Mouse (Mus musculus) CH12.LX (cell line): ENCODE results near the gene Notch1. TPM values are rescaled to one million over a fixed set of nuclear protein-coding genes. Genes with fewer than 3 reads are reported as not detected.
A peak's percentile ranks its signal among the peaks of the same experiment; 100 is the strongest.

Experiments used
- DNase-seq: peaks from one replicate; pipeline ENCODE4 v3.0.0-alpha.2; 2013; ENCODE audit errors: extremely low read depth
- H3K27ac ChIP-seq: 2 replicates; pipeline ENCODE4 v1.5.1; 2012; ENCODE audit warnings: low read depth, mild to moderate bottlenecking, control low read depth, moderate library complexity; ENCODE audit not compliant: insufficient read depth
- H3K27me3 ChIP-seq: replicated peaks from 2 replicates; pipeline ENCODE3; 2012; ENCODE audit warnings: inconsistent platforms
- H3K36me3 ChIP-seq, 2 experiments: replicated peaks in 1 of 2; 2 replicates each; pipeline versions ENCODE3 to v1.6.1; 2012; ENCODE audit warnings: inconsistent platforms in 1 of 2, low read length in 1 of 2, mild to moderate bottlenecking in 1 of 2, mixed read lengths in 1 of 2, moderate library complexity in 1 of 2; ENCODE audit not compliant: control insufficient read depth in 1 of 2, insufficient read depth in 1 of 2
- H3K4me1 ChIP-seq, 2 experiments: 2 replicates each; pipeline ENCODE4 v1.6.1; 2012; ENCODE audit warnings: inconsistent platforms in 1 of 2, moderate library complexity in 1 of 2; ENCODE audit not compliant: insufficient read depth in 2 of 2, control insufficient read depth in 1 of 2
- H3K4me2 ChIP-seq: 2 replicates; pipeline ENCODE4 v1.6.1; 2012; ENCODE audit warnings: low read depth, mild to moderate bottlenecking, control low read depth; ENCODE audit not compliant: poor library complexity, insufficient read depth, severe bottlenecking
- H3K4me3 ChIP-seq, 3 experiments: fragments of 150-350 bp in 1 of 3; sonication (generic) in 1 of 3; replicated peaks in 1 of 3; 2 replicates each; pipeline versions ENCODE3 to v1.5.1; 2011 to 2012; ENCODE audit warnings: low read depth in 2 of 3, low read length in 2 of 3, mild to moderate bottlenecking in 2 of 3, moderate library complexity in 2 of 3, control low read depth in 1 of 3, improper control_type of control experiment in 1 of 3, inconsistent platforms in 1 of 3, mixed read lengths in 1 of 3; ENCODE audit not compliant: poor library complexity in 1 of 3
- H3K79me2 ChIP-seq: replicated peaks from 2 replicates; pipeline ENCODE4 v1.6.1; 2012; ENCODE audit warnings: mild to moderate bottlenecking, moderate library complexity; ENCODE audit not compliant: control insufficient read depth, poor library complexity, insufficient read depth, severe bottlenecking; ENCODE audit errors: extremely low read depth
- H3K9ac ChIP-seq: 2 replicates; pipeline ENCODE4 v1.6.1; 2012; ENCODE audit warnings: low read depth, mild to moderate bottlenecking, control low read depth, moderate library complexity; ENCODE audit not compliant: insufficient read depth
- H3K9me3 ChIP-seq: replicated peaks from 2 replicates; pipeline ENCODE3; 2012; ENCODE audit warnings: low read length, inconsistent platforms, mixed read lengths
- CHD1 ChIP-seq: IDR thresholded peaks from 2 replicates; pipeline ENCODE4 v1.6.1; 2012; ENCODE audit warnings: low read depth, low read length, improper control_type of control experiment, inconsistent platforms
- HCFC1 ChIP-seq: IDR thresholded peaks from 2 replicates; pipeline ENCODE4 v1.6.1; 2012; ENCODE audit warnings: low read depth, mild to moderate bottlenecking, inconsistent platforms, low read length, improper control_type of control experiment
- KAT2A ChIP-seq: IDR thresholded peaks from 2 replicates; pipeline ENCODE4 v1.6.1; 2012; ENCODE audit warnings: low read length, improper control_type of control experiment, inconsistent platforms; ENCODE audit not compliant: insufficient replicate concordance
- MXI1 ChIP-seq: IDR thresholded peaks from 2 replicates; pipeline ENCODE4 v1.6.1; 2011; ENCODE audit warnings: mild to moderate bottlenecking, low read depth, low read length, improper control_type of control experiment
- NELFE ChIP-seq: IDR thresholded peaks from 2 replicates; pipeline ENCODE4 v1.6.1; 2011; ENCODE audit warnings: low read depth, low read length, improper control_type of control experiment
- PAX5 ChIP-seq: IDR thresholded peaks from 2 replicates; pipeline ENCODE4 v1.6.1; 2012; ENCODE audit warnings: low read length, inconsistent platforms, mixed read lengths
- SIN3A ChIP-seq: IDR thresholded peaks from 2 replicates; pipeline ENCODE4 v1.6.1; 2012; ENCODE audit warnings: low read length, improper control_type of control experiment, inconsistent platforms
- SMC3 ChIP-seq: IDR thresholded peaks from 2 replicates; pipeline ENCODE4 v1.6.1; 2011; ENCODE audit warnings: low read depth, low read length, improper control_type of control experiment
- TCF12 ChIP-seq: IDR thresholded peaks from 2 replicates; pipeline ENCODE4 v1.6.1; 2014; ENCODE audit warnings: low read depth, mild to moderate bottlenecking, inconsistent platforms, low read length, improper control_type of control experiment
- ZKSCAN1 ChIP-seq: IDR thresholded peaks from 2 replicates; pipeline ENCODE4 v1.6.1; 2012; ENCODE audit warnings: low read depth, inconsistent platforms, low read length, improper control_type of control experiment, borderline replicate concordance
- dilution Hi-C: fragments of 300-500 bp; cut with MboI; formaldehyde crosslinking; loops from 2 replicates; pipeline ENCODE4 v1.14.3; 2020; ENCODE audit warnings: low sequenced_read_pairs; ENCODE audit not compliant: extremely low pct_unique_long_range_greater_than_20kb, extremely low pct_ligation_motif_present
- in situ Hi-C: fragments of 300-500 bp; cut with MboI; formaldehyde crosslinking; loops from 3 replicates; pipeline ENCODE4 v1.14.3; 2019; ENCODE audit warnings: low sequenced_read_pairs, low pct_ligation_motif_present, low pct_unique_long_range_greater_than_20kb, mixed read lengths
- polyA plus RNA-seq: library from polyadenylated mRNA; unstranded; fragments of >175 nt; gene quantifications from 2 replicates; pipeline ENCODE4 v1.2.1, GENCODE M21; 2012; ENCODE audit warnings: low read depth; ENCODE audit not compliant: insufficient read length
- total RNA-seq, 2 experiments: library from RNA; depleted of rRNA; stranded (reverse); fragments of 300-350 nt in 1 of 2; fragments of >200 nt in 1 of 2; gene quantifications; 2 replicates each; pipeline ENCODE4 v1.2.3; 2012 to 2014

Notch1 gene
- total and polyA plus RNA-seq, 3 experiments: 0.98 to 13.1 (median 3.8) TPM

DNA sequence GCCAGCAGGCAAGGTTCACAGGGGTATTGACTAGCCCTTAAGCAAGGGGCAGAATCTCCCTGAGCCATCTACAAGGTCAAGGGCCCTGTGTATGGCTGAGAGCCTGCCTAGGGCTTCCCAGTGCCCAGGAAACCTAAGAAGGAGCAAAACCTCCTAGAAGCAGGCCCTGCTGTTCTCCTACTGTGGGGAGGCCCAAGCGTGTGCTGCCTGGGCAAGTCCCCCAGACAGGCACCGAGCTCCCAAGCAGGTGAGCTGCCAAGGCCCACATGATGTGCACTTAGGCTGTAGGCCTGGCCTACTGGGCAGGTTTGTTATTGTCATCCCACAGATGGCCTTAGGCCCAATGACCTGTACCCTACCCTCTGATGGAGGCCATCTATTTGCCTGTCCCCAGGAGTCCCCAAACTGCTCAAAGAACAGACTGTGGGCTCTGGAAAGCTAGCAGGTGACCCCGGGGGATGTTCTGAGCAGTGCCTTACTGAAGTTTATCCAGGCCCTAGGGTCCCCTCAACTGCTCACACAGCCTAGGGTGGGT is 9.7 kb downstream of the Notch1 start:
- no peaks in the 10 kb centered on the region for H3K36me3 ChIP-seq
- H3K27me3 ChIP-seq: peaks cover 20% of the 10 kb centered on the region
- H3K27ac ChIP-seq: peak overlapping the region; percentile 48
- dilution Hi-C loops (no loop called here), in situ Hi-C loops (loop anchor here (5.0 kb wide), 1 partner anchor 40 kb away; no protein-coding TSS in a partner anchor)
- H3K4me1 ChIP-seq: peaks cover 32 to 68% of the 10 kb centered on the region in 2 experiments
- TF ChIP-seq TCF12 (0 out of 2 replicates have a peak, but pooled peaks have one; percentile 37), CHD1 (no peak), HCFC1 (peak; percentile 18; the same call in 1 of the 2 replicates)
- DNase-seq: peak; percentile 34
- peaks cover 7% of the 10 kb centered on the region; the same call in 1 of the 2 replicates for H3K79me2 ChIP-seq
- H3K4me3 ChIP-seq: no peak overlapping the region
- 0 out of 2 replicates have a peak overlapping the region, but pooled peaks have one; percentile 48 for H3K4me2 ChIP-seq
- H3K9me3 ChIP-seq: no peaks in the 10 kb centered on the region
- peak overlapping the region; percentile 39 for H3K9ac ChIP-seq

DNA sequence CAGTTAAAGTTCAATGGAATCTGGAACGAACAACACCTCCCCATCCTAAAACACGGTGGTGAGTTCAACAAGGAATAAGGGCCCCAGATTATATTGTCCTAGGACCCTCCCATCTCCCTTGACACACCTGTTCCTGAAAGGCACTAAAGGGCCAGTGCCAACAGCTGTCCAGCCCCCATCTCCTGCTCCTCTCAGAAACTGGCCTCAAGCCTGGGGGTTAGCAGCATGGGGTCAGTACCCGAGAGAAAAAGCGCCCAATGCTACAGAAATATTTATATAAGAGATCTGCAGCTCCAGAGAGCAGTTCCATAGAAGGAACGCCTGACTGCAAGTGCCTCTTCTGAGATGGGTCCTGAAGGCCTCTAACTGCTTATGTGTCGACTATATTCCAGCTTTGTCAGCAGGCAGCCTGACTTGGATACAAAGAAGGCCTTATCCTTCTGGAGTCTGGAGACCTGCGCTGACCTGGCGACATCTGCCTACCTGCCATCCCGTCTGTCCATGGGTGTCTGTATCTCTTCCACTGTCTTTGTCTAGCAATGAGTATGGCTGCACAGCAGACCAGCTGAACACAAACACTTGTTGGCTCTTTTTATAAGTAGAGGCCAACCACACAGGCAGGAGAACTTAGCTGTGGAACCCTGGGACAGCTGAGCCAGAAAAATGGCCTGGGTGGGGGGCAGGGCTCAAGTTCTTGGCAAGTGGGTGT is 11.5 kb downstream of the Notch1 start:
- H3K27ac ChIP-seq: no peak overlapping the region
- peaks cover 13% of the 10 kb centered on the region; the same call in 1 of the 2 replicates for H3K79me2 ChIP-seq
- no peaks in the 10 kb centered on the region for H3K9me3 ChIP-seq
- dilution Hi-C loops (no loop called here), in situ Hi-C loops (loop anchor here (5.0 kb wide), 1 partner anchor 42 kb away; no protein-coding TSS in a partner anchor)
- H3K36me3 ChIP-seq: peaks cover 10 to 16% of the 10 kb centered on the region in 2 experiments
- DNase-seq: no peak
- peaks cover 35 to 67% of the 10 kb centered on the region in 2 experiments for H3K4me1 ChIP-seq
- peaks cover 23% of the 10 kb centered on the region for H3K27me3 ChIP-seq
- H3K4me2 ChIP-seq: peak overlapping the region; percentile 70; the same call in 1 of the 2 replicates
- TF ChIP-seq NELFE (no peak), MXI1 (no peak), KAT2A (no peak), TCF12 (no peak), SIN3A (no peak), PAX5 (no peak), CHD1 (no peak), SMC3 (no peak), ZKSCAN1 (no peak)
- H3K9ac ChIP-seq: no peak overlapping the region
- H3K4me3 ChIP-seq: no peak overlapping the region
